Mouse (Mus musculus): ENCODE results near the gene Prss54. TPM values are rescaled to one million over a fixed set of nuclear protein-coding genes. Genes with fewer than 3 reads are reported as not detected.

Prss54 gene
- total and polyA plus RNA-seq, 2 experiments from 2014 or later, result not detected

- no peak overlapping the region for H3K4me3 ChIP-seq (ENCODE audit: low read depth, low read length)
- H3K36me3 ChIP-seq (ENCODE audit: insufficient read depth, low read length), result no peaks in the 10 kb centered on the region
- whole genome bisulfite sequencing, result 87% methylated on average over 4 of the region's 4 CpGs
- no peak for ATAC-seq (ENCODE audit: low FRiP score)
- H3K9me3 ChIP-seq (ENCODE audit: low read length), result no peaks in the 10 kb centered on the region
- no peak for DNase-seq (ENCODE audit: low spot score)
- no peak for TF ChIP-seq CTCF (IDR thresholded peaks at IDR 0.05)
- H3K4me1 ChIP-seq (ENCODE audit: insufficient read depth, low read length), result no peaks in the 10 kb centered on the region
- H3K27ac ChIP-seq (ENCODE audit: low read depth, low read length), result no peak overlapping the region
- no peak overlapping the region for H3K4me2 ChIP-seq (ENCODE audit: low read depth, low read length, poor library complexity, severe bottlenecking)
- no peaks in the 10 kb centered on the region for H3K27me3 ChIP-seq (ENCODE audit: insufficient read depth, low read length)
- no peak overlapping the region for H3K9ac ChIP-seq (replicated peaks; ENCODE audit: low read length, poor library complexity, severe bottlenecking)
Observed at GRCm38 (mm10) chr8:95596841-95597241, 20.7 kb upstream of the Prss54 start.

- 0 out of 2 replicates have a peak overlapping the region, but pooled peaks have one; percentile 15 for H3K4me2 ChIP-seq (ENCODE audit: low read depth, low read length, poor library complexity, severe bottlenecking)
- no peak for DNase-seq (ENCODE audit: low spot score)
- no peak overlapping the region for H3K27ac ChIP-seq (ENCODE audit: low read depth, low read length)
- no peaks in the 10 kb centered on the region for H3K9me3 ChIP-seq (ENCODE audit: low read length)
- ATAC-seq (ENCODE audit: low FRiP score), result no peak
- TF ChIP-seq CTCF (IDR thresholded peaks at IDR 0.05), result no peak
- no peaks in the 10 kb centered on the region for H3K27me3 ChIP-seq (ENCODE audit: insufficient read depth, low read length)
- H3K36me3 ChIP-seq (ENCODE audit: insufficient read depth, low read length), result no peaks in the 10 kb centered on the region
- WGBS, result 86% methylated on average over 14 of the region's 14 CpGs
- H3K9ac ChIP-seq (replicated peaks; ENCODE audit: low read length, poor library complexity, severe bottlenecking), result no peak overlapping the region
- no peak overlapping the region for H3K4me3 ChIP-seq (ENCODE audit: low read depth, low read length)
- no peaks in the 10 kb centered on the region for H3K4me1 ChIP-seq (ENCODE audit: insufficient read depth, low read length)
Observed at GRCm38 (mm10) chr8:95595131-95595530, 19.0 kb upstream of the Prss54 start.

GRCm38 (mm10) chr8:95593439-95594393 is 17.6 kb upstream of the Prss54 start:
- Histone ChIP-seq H3K9me3 (ENCODE audit: low read length) (no peaks in the 10 kb centered on the region), H3K27ac (ENCODE audit: low read depth, low read length) (no peak overlapping the region), H3K4me2 (ENCODE audit: low read depth, low read length, poor library complexity, severe bottlenecking) (no peak overlapping the region), H3K36me3 (ENCODE audit: insufficient read depth, low read length) (no peaks in the 10 kb centered on the region), H3K9ac (replicated peaks; ENCODE audit: low read length, poor library complexity, severe bottlenecking) (no peak overlapping the region), H3K27me3 (ENCODE audit: insufficient read depth, low read length) (no peaks in the 10 kb centered on the region), H3K4me3 (ENCODE audit: low read depth, low read length) (no peak overlapping the region), H3K4me1 (ENCODE audit: insufficient read depth, low read length) (no peaks in the 10 kb centered on the region)
- ATAC-seq (ENCODE audit: low FRiP score) (no peak), DNase-seq (ENCODE audit: low spot score) (no peak)
- WGBS, result 92% methylated on average over 7 of the region's 7 CpGs
- TF ChIP-seq CTCF (IDR thresholded peaks at IDR 0.05), result no peak

- no peak overlapping the region for H3K4me3 ChIP-seq (ENCODE audit: low read depth, low read length)
- no peaks in the 10 kb centered on the region for H3K9me3 ChIP-seq (ENCODE audit: low read length)
- no peak overlapping the region for H3K27ac ChIP-seq (ENCODE audit: low read depth, low read length)
- H3K4me2 ChIP-seq (ENCODE audit: low read depth, low read length, poor library complexity, severe bottlenecking), result no peak overlapping the region
- no peak for TF ChIP-seq CTCF (IDR thresholded peaks at IDR 0.05)
- no peak for DNase-seq (ENCODE audit: low spot score)
- H3K4me1 ChIP-seq (ENCODE audit: insufficient read depth, low read length), result no peaks in the 10 kb centered on the region
- WGBS, result 91% methylated on average over 12 of the region's 12 CpGs
- H3K27me3 ChIP-seq (ENCODE audit: insufficient read depth, low read length), result no peaks in the 10 kb centered on the region
- H3K9ac ChIP-seq (replicated peaks; ENCODE audit: low read length, poor library complexity, severe bottlenecking), result no peak overlapping the region
- ATAC-seq (ENCODE audit: low FRiP score), result no peak
- no peaks in the 10 kb centered on the region for H3K36me3 ChIP-seq (ENCODE audit: insufficient read depth, low read length)
Observed at GRCm38 (mm10) chr8:95592131-95592780, 16.1 kb upstream of the Prss54 start.

GRCm38 (mm10) chr8:95590539-95590938 is 14.4 kb upstream of the Prss54 start:
- 82% methylated on average over 4 of the region's 4 CpGs for WGBS

GRCm38 (mm10) chr8:95589282-95589681 is 13.1 kb upstream of the Prss54 start:
- TF ChIP-seq CTCF (IDR thresholded peaks at IDR 0.05), result no peak
- no peak overlapping the region for H3K27ac ChIP-seq (ENCODE audit: low read depth, low read length)
- H3K36me3 ChIP-seq (ENCODE audit: insufficient read depth, low read length), result no peaks in the 10 kb centered on the region
- DNase-seq (ENCODE audit: low spot score), result no peak
- 65% methylated on average over 10 of the region's 10 CpGs for WGBS
- H3K9ac ChIP-seq (replicated peaks; ENCODE audit: low read length, poor library complexity, severe bottlenecking), result no peak overlapping the region
- no peaks in the 10 kb centered on the region for H3K4me1 ChIP-seq (ENCODE audit: insufficient read depth, low read length)
- H3K9me3 ChIP-seq (ENCODE audit: low read length), result no peaks in the 10 kb centered on the region
- no peaks in the 10 kb centered on the region for H3K27me3 ChIP-seq (ENCODE audit: insufficient read depth, low read length)
- ATAC-seq (ENCODE audit: low FRiP score), result no peak
- H3K4me3 ChIP-seq (ENCODE audit: low read depth, low read length), result no peak overlapping the region
- H3K4me2 ChIP-seq (ENCODE audit: low read depth, low read length, poor library complexity, severe bottlenecking), result no peak overlapping the region

More at GRCm38 (mm10) chr8:95590539-95590938, 14.4 kb upstream of the Prss54 start:
- ATAC-seq (ENCODE audit: low FRiP score) (no peak), DNase-seq (ENCODE audit: low spot score) (no peak)
- Histone ChIP-seq H3K27me3 (ENCODE audit: insufficient read depth, low read length) (no peaks in the 10 kb centered on the region), H3K9me3 (ENCODE audit: low read length) (no peaks in the 10 kb centered on the region), H3K27ac (ENCODE audit: low read depth, low read length) (no peak overlapping the region), H3K4me3 (ENCODE audit: low read depth, low read length) (no peak overlapping the region), H3K4me2 (ENCODE audit: low read depth, low read length, poor library complexity, severe bottlenecking) (no peak overlapping the region), H3K9ac (replicated peaks; ENCODE audit: low read length, poor library complexity, severe bottlenecking) (no peak overlapping the region), H3K4me1 (ENCODE audit: insufficient read depth, low read length) (no peaks in the 10 kb centered on the region), H3K36me3 (ENCODE audit: insufficient read depth, low read length) (no peaks in the 10 kb centered on the region)
- no peak for TF ChIP-seq CTCF (IDR thresholded peaks at IDR 0.05)

All from midbrain, postnatal 0 days (tissue).